Mouse (Mus musculus): ENCODE results near the gene Fut1.

The Fut1 gene

DNA sequence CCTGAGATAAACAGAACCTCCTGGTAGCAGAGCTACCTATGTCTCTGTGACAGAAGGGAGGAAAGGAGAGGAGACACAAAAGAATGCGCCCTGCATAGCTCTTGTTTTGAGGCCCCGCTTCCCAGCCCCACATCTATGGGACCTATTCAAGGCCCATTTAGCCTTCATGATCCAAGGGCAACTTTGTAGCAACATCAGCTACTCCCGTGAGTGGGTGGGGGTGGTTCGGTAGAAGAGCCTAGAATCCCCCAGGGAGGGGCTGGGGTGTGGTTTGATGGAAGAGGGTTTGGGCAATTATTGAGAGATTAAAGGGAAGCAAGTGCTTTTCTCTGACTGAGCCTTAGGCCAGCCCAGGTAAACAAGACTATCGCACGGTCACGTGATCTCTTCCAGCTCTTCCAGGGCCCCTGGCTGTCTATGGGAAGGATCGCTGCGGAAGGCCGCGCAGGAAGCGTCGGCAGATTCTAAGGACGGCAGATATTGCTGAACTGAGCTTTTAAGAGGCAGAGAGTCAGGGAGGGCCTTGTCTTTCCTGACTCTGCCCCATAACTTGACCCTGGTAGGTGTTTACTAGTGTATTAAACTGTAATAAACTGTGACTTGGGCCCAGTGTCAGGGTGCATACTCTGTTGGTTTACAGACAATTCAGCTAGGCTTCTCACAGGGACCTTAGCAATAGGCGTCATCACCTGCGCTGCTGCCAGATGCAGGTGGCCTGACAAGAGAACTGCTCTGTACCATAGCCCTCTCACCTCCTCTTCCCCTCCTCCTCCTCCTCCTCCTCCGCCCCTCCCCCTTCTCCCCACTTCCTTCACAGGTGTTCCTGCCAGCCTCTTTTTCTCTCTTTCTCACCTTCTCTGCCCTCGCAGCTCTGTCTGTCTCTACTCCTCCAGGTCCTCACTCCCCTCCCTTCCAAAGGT lies 17.9 kb upstream of the Fut1 start:
- DNase-seq (ENCODE audit: extremely low read depth, low read depth, low spot score): no peak

DNA sequence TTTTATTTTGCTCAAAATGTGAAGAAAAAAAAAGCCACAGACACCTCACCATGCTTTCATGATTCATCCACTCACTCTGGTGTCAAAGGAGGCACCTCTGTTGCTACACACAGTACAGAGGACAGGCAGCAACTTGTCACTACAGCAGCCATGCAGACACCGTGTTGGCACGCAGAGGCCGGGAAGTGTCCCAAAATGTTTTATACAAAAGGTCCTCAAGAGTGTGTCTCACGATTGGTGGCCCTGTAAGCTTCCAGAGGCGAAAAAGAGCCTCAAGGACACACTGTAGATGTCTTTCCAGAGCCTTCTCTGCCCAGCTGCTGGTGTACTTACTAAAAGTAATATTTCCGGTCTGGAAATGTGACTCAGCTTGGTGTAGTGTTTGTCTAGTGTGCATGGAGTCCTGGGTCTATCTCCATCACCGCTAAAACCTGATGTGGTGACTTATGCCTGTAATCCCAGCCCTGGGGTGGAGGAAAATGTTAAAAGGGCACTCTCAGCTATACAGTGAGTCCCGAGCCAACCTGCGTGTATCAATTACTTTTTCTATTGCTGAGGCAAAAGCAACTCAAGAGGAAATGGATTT lies 11.3 kb upstream of the Fut1 start:
- DNase-seq (ENCODE audit: extremely low read depth, low read depth, low spot score): no peak

DNA sequence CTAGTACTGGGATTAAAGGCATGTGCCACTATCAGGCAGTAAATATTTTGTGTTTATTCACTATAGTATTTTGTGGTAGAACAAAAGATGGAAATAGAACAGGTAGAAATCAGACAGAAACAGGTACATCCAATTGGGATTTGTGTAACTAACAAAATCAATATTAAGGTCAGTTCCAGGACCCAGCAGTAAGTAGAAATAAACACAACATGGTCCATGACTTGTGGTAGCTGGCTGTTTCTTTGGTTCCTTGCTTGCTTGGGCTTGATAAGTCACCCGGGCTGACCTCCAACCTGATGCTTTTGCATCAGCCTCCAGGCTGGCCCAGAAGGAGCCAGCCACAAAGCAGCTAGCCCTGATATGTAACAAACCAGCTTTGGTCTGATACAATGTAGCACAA lies 7.6 kb upstream of the Fut1 start:
- no peak for DNase-seq (ENCODE audit: extremely low read depth, low read depth, low spot score)

DNA sequence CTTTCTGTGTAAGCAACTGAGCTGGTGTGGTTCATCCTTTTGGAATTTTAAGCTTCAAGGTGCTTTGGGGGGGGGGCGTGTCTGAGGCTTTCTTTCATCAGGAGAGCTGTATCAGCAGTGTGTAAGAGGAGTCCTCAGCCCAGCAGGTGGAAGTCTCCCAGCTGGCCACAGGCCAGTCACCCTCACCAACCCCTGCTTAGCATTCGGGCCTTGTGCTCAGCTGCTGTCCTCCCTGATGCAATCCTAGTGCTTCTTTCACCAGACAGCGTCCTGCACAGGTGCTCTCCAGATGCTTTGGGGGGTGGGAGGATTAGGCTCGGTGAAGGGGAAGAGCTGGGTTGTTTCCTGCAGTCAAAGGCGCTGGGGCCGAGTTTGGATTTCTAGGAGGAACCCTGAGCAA lies 812 bp upstream of the Fut1 start:
- no peak for DNase-seq (ENCODE audit: extremely low read depth, low read depth, low spot score)

DNA sequence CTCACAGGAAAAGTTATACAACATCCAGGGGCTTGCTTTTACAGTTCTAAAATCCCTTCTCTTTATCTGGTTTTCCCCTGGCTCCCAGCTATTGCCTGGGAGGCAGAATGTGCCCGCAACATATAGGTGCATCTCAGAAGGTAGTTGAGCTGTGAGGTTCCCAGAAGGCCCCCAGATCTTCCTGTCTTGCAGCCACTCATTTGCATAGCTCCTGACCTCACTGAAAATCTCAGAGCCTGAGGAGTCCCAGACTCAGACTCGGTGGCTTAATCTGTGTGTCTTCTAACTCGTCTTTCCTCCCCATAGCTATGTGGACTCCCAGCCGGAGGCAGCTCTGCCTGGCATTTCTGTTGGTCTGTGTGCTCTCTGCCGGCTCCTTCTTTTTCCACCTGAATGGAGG lies 1.2 kb downstream of the Fut1 start:
- DNase-seq (ENCODE audit: extremely low read depth, low read depth, low spot score): no peak

DNA sequence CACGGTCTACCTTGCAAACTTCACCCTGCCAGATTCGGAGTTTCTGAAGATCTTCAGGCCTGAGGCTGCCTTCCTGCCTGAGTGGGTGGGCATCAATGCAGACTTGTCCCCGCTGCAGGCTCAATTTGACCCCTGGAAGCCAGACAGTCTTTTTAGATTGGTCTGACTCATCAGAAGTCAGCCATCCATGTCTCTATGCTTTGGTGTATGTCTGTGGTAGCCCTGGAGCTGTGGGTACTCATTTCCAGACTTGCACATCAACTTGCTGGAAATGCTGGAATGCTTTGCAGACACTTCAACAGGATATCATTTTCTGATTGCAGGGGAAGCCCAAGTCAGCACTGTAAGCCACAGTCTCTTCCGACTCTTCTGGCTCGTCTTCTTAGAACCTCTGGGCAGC lies 2.5 kb downstream of the Fut1 start:
- DNase-seq (ENCODE audit: extremely low read depth, low read depth, low spot score): no peak

DNA sequence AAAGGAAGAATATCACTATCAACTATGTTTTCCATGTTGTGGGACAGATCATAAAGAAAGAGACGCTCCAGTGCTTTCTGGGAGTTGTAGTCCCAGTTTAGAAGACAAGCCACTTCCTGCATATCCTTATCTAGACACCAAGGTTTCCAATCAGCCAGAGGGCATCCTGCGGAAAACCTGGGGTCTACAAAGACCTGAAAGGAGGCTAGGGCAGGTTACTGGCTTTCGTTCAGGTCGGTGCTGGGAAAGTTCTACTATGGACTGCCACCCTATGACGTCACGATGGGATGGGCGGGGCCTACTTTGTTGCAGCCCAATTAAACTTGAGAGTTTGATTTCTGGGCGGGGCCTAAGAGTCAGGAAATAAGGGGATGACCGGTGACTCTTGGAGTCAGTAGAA lies 4.4 kb downstream of the Fut1 start, which contains the start of gene Izumo1:
Izumo1 (plus strand) TSS at position 369 of the 400 bp plus-strand sequence.
- no peak for DNase-seq (ENCODE audit: extremely low read depth, low read depth, low spot score)

DNA sequence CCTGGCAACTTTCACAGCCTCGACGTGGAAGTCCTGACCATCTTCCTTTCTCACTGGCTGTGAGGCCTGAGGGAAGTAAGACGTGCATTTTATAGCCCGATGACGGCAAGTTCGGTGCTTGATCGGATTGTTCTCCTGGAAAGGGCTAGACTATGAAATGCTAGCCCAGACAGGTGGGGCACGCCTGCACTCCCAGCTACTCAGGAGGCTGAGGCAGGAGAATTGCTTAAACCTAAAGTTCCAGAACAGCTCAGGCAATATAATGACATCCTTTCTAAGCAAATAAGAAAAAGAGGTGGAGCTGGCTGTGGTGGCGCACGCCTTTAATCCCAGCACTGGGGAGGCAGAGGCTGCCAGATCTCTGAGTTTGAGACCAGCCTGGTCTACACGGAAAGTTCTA lies 6.4 kb downstream of the Fut1 start:
- no peak for DNase-seq (ENCODE audit: extremely low read depth, low read depth, low spot score)

DNA sequence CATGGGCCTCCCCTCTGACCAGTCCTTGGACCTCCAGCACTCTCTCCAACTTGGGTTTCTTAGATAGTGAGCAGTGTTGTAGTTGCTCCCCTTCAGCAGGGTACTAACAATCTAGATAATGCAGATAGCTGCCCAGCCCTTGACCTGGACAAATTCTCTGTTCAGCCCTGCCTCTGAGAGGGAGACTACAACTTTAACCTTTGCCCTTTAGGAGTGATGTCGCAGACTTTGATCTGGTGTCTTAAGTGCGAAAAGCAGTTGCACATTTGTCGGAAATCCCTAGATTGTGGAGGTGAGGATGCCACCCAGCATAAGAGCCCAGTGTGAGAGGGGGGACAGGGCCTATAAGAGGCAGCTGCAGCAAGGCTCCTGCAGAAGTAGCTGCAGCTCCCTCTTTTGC lies 7.6 kb downstream of the Fut1 start:
- no peak for DNase-seq (ENCODE audit: extremely low read depth, low read depth, low spot score)

DNA sequence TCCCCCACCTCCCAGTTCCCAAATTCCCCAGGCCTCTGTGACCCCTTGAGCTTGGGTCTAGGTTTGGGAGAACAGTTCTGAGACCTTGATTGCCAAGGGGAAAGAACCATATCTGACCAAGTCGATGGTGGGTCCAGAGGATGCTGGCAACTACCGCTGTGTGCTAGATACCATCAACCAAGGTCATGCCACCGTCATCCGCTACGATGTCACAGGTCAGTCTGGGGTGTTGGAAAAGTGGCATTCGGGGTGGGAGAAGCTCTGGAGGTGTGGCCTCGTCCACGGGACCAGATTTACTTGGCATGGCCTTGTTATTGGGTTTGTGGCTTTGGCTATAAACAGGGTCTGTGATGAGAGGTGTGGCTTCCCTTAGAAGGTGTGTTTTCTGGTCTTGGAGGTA lies 8.4 kb downstream of the Fut1 start:
- DNase-seq (ENCODE audit: extremely low read depth, low read depth, low spot score): no peak

DNA sequence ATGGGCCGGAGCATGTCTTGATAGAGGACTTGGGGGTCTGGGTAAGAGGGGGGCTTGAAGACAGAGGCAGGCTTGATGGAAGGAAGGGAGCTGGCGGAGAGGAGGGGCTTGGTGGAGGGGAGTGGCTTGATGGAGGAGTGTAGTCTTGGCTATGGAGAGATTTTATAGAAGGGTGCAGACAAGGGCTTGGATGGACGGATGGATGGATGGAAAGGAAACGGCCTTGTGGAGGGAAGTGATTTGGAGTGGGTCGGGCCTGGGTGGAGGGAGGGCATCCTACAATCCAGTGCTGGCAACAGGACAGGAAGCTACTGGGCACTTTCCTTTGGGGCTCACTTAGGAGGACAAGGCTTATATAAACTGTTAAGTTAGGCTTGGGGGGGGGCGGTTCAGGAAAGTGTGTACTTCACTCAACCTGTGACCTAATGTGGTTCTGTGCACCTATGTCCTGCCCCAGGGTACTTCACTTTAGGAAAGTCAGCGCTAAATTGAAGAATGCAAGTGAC lies 9.5 kb downstream of the Fut1 start:
- DNase-seq (ENCODE audit: extremely low read depth, low read depth, low spot score): no peak

DNA sequence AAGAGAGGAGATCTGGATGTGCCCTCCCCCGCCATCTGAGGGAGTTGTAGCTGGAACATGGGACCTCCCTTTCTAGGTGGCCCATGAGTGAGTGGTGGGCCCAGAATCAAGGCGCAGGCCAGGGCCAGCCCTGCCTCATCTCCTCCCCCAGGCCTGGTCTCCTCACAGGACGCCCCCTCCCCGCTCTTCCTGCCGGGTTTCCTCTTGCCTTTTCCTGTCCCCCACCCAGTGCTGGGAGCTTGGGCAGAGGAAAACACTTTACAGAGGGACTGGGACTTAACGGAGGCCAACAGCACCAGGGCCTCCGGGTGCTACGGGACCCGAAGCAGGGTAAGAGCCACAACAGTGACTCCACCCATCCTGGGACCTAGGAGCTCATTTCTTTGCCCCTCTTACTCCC lies 10.2 kb downstream of the Fut1 start, which contains the start of gene Rasip1:
Rasip1 (plus strand) TSS at position 228 of the 400 bp plus-strand sequence.
- no peak for DNase-seq (ENCODE audit: extremely low read depth, low read depth, low spot score)

DNA sequence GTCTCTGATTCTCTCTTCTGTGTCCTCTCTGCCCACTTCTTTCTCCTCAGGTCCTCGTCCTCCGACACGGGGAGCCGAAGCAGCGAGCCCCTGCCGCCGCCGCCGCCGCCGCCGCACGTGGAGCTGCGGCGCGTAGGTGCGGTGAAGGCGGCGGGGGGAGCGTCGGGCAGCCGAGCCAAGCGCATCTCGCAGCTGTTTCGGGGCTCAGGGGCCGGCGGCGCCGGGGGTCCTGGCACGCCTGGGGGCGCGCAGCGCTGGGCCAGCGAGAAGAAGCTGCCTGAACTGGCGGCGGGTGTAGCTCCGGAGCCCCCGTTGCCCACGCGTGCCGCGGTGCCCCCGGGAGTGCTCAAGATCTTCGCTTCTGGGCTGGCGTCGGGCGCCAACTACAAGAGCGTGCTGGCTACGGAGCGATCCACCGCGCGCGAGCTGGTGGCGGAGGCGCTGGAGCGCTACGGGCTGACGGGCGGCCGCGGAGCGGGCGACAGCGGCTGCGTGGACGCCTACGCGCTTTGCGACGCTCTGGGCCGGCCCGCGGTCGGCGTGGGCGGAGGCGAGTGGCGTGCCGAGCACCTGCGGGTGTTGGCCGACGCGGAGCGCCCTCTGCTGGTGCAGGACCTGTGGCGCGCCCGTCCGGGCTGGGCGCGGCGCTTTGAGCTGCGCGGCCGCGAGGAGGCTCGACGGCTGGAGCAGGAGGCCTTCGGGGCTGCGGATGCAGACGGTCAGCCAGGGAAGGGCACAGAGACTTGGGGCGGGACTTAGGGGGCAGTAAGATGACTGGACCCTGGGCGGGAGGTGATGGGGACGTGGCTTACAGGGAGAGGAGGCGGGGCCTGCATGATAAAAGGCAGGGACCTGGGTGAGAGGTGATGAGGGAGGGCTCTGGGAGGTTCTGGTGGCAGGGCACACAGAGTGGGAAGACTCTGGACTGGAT lies 11.5 kb downstream of the Fut1 start:
- no peak for DNase-seq (ENCODE audit: extremely low read depth, low read depth, low spot score)

DNA sequence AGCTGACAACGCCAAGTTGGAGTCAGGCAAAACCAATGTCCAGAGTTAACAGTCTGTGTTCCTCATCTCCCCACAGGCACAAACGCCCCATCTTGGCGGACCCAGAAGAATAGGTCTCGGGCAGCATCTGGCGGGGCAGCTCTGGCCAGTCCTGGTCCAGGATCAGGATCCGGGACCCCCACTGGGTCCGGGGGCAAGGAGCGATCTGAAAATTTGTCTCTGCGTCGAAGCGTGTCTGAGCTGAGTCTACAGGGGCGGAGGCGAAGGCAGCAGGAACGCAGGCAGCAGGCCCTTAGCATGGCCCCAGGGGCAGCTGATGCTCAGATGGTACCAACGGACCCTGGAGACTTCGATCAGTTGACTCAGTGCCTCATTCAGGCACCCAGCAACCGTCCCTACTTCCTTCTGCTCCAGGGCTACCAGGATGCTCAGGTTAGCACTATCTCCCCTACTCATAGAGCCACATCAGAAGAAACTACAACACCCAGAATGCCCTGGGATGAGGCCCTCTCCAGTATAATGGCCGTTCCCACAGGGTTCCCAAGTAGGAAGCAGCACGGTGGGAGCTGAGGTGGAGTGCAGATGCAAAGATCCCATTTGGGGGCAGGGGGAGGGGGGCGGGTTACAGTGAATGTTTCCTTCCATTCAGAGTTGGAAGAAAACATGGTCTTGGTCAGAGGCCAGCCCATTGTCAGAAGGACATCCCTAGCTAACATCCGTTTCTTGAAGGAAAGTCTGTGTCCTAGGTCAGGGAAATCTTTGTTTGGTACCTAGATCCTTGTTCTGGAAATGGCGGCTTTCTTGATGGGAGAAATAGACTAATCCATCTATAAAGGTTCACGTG lies 13.2 kb downstream of the Fut1 start:
- no peak for DNase-seq (ENCODE audit: extremely low read depth, low read depth, low spot score)

DNA sequence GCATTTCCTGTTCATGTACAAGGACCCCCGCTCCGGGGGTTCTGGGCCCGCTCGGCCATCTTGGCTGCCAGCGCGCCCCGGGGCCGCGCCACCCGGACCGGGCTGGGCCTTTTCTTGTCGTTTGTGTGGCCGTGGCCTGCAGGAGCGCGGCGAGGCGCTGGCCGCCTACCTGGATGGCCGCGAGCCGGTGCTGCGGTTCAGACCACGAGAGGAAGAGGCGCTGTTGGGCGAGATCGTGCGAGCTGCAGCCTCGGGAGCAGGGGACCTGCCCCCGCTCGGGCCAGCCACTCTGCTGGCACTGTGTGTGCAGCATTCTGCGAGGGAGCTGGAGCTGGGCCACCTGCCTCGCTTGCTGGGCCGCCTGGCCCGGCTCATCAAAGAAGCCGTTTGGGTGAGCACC lies 15.4 kb downstream of the Fut1 start:
- DNase-seq (ENCODE audit: extremely low read depth, low read depth, low spot score): no peak

DNA sequence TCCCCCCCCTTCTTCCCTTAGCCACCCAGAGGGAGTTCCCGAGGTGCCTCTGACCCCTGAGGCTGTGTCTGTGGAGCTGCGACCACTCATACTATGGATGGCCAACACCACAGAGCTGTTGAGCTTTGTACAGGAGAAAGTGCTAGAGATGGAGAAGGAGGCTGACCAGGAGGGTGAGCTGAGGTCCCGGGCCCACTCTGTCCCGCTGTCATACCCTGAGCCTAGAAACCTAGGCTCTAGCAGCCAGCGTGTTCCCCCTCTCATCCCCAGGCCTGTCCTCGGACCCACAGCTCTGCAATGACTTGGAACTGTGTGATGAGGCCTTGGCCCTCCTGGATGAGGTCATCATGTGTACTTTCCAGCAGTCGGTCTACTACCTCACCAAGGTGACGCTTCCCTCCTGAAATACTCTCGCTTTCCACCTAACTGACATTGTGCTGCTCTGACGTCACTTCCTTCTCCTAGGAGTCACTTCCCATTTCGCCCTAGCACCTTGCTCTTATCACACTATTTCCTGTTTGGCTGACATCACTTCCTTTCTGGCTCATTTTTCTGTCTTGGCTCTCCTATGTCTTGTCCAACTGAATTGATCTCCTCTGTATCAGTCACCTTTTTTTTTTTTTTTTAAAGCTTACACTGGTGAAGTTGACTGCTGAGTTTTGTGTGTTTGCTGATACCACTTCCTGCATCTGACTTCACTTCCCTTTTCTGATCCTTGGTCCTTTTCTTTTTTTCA lies 18.0 kb downstream of the Fut1 start:
- no peak for DNase-seq (ENCODE audit: extremely low read depth, low read depth, low spot score)

DNA sequence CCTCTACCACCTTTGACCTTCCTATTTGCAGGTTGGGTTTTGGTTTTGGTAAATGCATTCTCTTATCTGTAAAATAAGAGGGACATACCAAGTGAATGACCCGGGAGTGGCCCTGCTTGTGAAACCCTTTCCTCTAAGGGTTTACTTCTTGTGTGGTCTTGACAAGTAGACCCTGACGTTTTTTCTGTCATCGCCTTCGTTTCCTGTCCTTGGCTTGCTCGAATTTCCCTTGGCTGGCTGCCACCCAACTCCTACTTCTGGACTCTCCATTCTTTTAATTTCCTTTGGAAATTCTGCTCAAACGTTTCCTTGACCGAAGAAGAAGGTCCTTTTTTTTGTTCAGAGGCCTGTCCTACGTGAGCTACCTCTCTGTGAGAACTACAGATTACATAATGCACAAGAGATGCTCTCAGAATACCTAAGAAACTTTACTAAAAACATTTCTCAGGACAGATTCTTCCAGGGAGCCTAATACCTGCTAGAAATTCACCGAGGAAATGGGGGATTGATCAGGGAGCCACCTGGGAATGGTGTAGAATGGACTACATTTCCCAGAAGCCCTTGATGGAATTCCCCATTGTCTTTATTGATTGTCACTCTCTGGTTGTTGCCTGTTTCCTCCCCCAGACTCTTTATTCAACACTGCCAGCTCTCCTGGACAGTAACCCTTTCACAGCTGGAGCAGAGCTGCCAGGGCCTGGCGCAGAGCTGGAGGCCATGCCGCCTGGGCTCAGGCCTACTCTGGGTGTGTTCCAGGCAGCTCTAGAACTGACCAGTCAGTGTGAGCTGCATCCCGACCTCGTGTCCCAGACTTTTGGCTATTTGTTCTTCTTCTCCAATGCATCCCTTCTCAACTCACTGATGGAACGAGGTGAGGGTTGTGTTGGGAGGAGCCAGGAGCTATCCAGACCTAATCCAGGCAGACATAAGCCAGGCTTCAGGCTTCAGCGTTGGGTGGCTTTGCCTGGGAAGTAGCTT lies 18.9 kb downstream of the Fut1 start:
- no peak for DNase-seq (ENCODE audit: extremely low read depth, low read depth, low spot score)

DNA sequence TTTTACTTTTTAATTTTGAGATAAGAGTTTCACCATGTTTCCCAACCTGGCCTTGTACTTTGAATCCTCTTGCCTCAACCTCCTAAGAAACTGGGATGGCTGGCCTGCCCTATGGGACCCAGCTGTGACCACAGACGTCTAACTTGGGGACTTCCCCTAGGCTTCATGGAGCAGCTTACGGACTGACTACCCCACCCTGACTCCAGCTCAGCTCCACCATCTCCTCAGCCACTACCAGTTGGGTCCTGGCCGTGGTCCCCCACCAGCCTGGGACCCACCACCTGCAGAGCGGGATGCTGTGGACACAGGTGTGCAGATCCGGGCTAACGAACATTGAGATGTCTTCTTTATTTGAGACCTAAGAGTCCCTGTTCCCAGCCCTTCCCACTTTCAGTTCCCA lies 20.6 kb downstream of the Fut1 start:
- no peak for DNase-seq (ENCODE audit: extremely low read depth, low read depth, low spot score)

Measured in fat pad, adult 2 months (tissue).